Mouse (Mus musculus) adrenal gland, adult 2 months (tissue): ENCODE measurements at regions not wholly inside any gene's neighbourhood (a gene's known extent, or its start where the extent isn't known, plus 50 kb on each side); places are given as distances from the start of the nearest gene placed in this dataset.

Experiments
- DNase-seq: peaks from one replicate; pipeline ENCODE4 v3.0.0; 2021

DNA sequence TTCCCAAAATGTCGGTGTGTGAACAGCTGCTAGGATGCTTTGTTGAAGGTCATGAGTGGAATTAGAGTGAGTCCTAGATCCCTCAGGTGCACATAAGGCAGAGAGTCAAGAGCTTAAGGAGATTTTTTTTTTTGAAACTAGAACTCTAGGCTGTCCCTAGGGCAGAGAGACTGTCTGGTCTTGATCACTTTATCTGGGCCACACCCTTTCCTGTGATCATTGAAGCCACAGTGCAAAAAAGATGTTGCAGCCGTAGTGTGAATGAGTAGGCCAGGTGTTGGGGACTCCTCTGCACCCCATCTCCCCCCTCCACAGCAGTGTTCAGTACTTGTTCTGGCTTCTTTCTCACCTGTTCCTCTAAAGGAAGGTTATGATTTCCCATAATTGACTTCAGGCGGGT lies 153.9 kb downstream of the Katnal1 start:
- no peak for DNase-seq

DNA sequence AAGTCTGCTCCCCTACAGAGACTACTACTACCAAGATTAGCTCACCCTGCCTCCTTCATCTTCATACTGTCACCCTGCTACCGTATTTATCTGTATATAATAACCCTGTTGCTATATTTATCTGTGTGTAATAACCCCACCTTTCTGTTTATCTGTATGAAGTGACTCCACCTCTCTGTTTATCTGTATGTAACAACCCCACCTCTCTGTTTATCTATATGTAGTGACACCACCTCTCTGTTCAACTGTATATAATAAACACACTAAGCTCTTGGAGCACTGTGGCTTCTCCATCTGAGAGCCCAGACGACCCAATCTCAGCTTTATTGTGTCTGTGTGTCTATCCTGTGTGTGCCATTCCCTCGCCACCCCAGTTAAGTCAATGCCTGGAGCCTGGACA lies 154.7 kb downstream of the Katnal1 start:
- no peak for DNase-seq

DNA sequence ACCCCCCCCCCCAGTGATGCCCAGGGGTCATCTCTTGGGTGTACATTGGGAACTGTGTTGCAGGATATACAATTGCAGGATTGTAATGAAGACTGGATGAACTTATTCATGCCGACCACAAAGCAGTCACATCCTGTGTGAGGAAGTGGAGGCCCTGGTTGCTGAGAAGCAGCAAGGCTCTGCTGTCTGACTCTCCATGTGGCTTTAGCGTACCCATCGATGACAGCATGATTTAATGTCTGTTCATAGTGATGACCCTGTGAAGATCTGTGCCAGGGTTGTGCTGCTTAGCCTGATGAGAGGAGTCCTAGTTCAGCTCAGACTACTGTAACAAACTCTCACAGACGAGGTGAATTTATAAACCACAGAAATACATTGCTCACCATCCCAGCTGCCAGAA lies 159.7 kb downstream of the Katnal1 start:
- no peak for DNase-seq

DNA sequence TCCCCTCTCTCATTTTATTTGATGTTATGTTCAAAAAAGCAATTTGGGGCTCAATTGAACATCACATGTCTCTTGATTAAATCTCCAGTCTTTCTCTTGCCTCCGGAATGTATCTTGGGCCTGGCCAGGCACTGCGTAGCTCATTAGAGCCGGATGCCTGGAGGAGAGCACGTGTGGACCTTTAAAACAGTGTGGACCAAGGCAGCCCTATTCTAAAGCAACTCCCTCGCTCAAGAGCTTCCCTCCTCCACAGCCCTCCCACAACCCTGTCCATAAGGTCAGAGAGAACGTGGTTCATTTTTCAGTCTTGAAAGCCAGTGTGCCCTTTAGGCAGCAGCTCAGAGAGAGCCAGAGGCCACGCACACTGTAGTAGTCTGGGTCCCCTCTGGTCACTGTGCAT lies 160.8 kb downstream of the Katnal1 start:
- DNase-seq: no peak

- DNase-seq: no peak
Measured at GRCm38 (mm10) chr5:148765993-148766392, 163.1 kb downstream of the Katnal1 start.

GRCm38 (mm10) chr5:148760108-148760507 lies 169.0 kb downstream of the Katnal1 start:
- DNase-seq: no peak

- no peak for DNase-seq
Measured at GRCm38 (mm10) chr5:148758786-148759185, 170.3 kb downstream of the Katnal1 start.

- no peak for DNase-seq
Measured at GRCm38 (mm10) chr5:148757715-148758114, 171.4 kb downstream of the Katnal1 start.

DNA sequence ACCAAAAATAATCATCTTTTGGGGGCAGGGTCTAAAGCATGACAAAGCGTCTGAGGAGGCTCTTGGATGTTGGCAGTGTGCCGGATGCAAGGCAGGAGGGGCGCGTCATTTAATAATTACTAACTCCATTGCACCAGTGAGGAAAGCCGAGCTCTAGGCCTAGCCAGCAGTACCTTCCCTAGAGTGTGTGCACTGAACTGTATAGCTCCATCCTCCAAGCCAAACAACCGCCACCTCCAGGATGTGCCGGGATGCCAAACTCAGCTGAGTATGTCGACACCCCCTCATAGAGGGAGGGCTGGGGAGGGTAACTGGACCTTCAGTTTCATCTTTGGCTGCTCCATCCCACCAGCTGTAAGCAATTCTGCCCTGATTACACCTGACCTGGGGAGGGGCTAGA lies 171.9 kb downstream of the Katnal1 start:
- no peak for DNase-seq

DNA sequence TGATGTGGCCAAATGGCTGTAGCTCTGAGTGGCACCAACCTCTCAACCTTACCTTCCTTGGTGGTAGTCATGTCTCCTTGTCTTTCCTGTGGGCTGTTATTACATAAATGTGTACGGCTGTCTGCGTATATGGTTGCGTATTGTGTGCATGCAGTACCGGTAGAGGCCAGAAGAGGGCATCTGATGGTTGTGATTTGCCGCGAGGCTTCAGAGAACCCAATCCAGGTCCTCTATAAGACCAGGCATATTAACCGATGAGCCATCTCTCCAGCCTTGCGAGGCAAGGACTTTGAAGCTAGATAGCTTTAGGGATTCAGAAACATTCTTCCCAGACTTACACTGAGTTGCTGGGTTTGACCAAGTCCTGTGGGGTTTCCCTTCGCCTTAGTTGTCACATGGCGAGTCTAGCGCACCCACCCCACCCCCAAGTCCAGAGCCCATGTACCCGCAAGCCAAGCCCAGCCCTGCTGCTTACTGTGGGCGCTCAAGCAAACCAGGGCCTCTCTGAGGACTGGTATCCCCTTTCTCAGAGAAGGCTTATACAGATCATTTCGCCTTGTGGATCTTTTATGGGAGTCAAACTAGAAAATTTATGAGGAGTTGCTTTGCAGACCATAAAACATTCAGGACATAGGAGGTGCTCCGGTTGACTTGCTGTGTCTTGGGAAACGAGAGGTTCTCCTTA lies 172.7 kb downstream of the Katnal1 start:
- no peak for DNase-seq

- no peak for DNase-seq
Measured at GRCm38 (mm10) chr5:148755807-148756206, 173.3 kb downstream of the Katnal1 start.

DNA sequence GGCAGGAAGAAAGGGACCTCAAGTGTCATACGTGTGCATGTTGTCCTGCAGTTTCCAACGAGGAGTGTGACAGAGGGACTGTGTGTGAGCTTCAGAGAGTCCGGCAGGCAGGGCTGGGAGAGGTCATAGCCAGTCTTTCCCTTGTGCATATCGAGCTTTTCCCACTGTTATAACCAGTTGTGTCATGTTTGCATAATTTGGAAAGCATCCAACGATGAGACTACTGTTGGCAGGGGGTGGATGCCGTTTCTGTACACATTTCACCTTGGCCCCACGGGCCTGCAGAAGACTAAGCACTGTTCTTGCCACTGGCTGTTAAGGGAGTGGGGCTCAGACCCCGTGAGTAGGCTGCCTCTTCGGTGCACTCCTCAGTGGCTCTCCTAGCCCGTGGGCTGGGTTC lies 174.2 kb downstream of the Katnal1 start:
- peak; percentile 76 for DNase-seq

DNA sequence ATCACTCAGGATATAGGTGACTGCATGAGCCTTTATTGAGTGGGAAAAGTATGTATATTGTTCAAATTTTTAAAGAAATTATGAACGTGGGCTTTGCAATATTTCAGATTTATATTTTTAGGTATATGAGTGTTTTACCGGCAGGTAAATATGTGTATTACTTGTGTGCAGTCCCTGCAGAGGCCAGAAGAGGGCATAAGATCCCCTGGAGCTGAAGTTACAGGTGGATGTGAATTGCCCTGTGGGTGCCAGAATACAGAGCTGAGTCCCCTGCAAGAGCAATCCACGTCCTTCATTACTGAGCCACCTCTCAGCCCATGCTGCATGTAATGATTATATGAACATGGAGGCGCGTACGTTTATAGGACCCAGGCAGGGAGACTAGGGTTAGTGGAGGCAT lies 174.8 kb downstream of the Katnal1 start:
- no peak for DNase-seq

- no peak for DNase-seq
Measured at GRCm38 (mm10) chr5:148753457-148753856, 175.7 kb downstream of the Katnal1 start.

- DNase-seq: no peak
Measured at GRCm38 (mm10) chr5:148751980-148752379, 177.1 kb downstream of the Katnal1 start.

- DNase-seq: no peak
Measured at GRCm38 (mm10) chr5:148750002-148750734, 179.0 kb downstream of the Katnal1 start.

DNA sequence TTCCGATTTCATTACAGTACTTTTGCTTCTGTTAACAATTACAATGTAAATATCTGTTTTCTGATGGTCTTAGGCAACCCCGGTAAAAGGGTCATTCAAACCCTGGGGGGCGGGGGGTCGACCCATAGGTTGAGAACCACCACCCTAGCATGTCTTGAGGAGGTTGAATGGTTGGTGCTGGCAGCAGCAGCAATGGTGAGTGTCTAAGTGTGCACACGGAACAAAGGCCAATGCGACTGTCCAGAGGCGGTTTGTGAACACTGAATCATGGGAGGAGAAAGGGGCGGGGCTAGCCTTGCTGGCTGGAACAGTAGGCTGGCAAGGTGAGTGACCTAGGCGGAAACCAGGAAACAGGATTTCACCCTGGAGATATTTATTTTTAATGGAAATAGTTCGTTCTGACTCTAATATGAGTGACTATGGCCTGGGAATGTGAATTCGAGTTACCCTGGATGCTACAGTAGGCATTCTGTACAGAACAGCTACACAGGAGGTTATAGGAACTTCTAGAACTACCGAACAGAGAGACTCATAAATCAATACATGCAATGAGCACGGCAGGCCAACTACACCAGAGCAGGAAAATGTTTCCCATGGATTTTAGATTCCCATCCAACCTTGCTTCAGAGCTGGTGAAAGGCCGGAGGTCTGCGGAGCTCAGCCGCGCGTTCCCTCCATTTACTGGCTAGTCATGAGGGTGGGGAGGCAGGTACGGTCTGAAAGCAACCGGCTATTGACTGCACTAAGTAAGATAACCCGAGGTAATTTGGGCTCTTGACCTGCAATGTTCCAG lies 181.0 kb downstream of the Katnal1 start:
- peak; percentile 28 for DNase-seq

GRCm38 (mm10) chr5:148747549-148747948 lies 181.6 kb downstream of the Katnal1 start:
- no peak for DNase-seq

GRCm38 (mm10) chr5:148746726-148747125 lies 182.4 kb downstream of the Katnal1 start:
- peak; percentile 52 for DNase-seq

- no peak for DNase-seq
Measured at GRCm38 (mm10) chr5:148744676-148745391, 184.3 kb downstream of the Katnal1 start.

GRCm38 (mm10) chr5:148742158-148742835 lies 186.8 kb downstream of the Katnal1 start:
- DNase-seq: no peak
